In genomic region chr11:75049807-75050206, GRCm38 (mm10) we compare ENCODE assay signal across 15 mouse cellular contexts.
DNase-seq lines count a peak whose midpoint lies in the region; TF ChIP-seq lines count a peak whose summit lies in the region.
"Had no signal": no experiment of that assay in that cellular context is flagged by ENCODE, and none has a peak within 500 bp of the region (broad histone marks: within the 10 kb centered on the region; RNA-seq: fewer than 3 reads in every experiment).

No protein-coding gene starts in this region.

- H3K4me1 ChIP-seq in kidney, adult 2 months (ENCODE audit: control insufficient read depth, insufficient read depth, low read length): peaks cover 22% of the 10 kb centered on the region
- H3K4me1 ChIP-seq in limb, embryonic 10.5 days: peaks cover 92% of the 10 kb centered on the region

- no peaks in the 10 kb centered on the region for H3K9me3 ChIP-seq in limb, embryonic 10.5 days (replicated peaks)
- H3K9me3 ChIP-seq: forebrain, embryonic 12.5 days; midbrain, embryonic 13.5 days had no signal

- no peak for TF ChIP-seq POLR2A in kidney, adult 2 months (IDR thresholded peaks at IDR 0.05; ENCODE audit: low read depth, low read length)

- H3K27me3 ChIP-seq in kidney, adult 2 months (replicated peaks; ENCODE audit: control insufficient read depth, insufficient read depth, low read length): no peaks in the 10 kb centered on the region
- H3K27me3 ChIP-seq in limb, embryonic 10.5 days (ENCODE audit: low read depth, poor library complexity, severe bottlenecking): no peaks in the 10 kb centered on the region
- H3K27me3 ChIP-seq: CH12.LX; forebrain, embryonic 12.5 days; midbrain, embryonic 13.5 days; Patski had no signal

- H3K4me3 ChIP-seq in kidney, adult 2 months (ENCODE audit: insufficient read depth, low read depth, low read length): no peak overlapping the region
- H3K4me3 ChIP-seq in limb, embryonic 10.5 days: no peak overlapping the region; the same call in 1 of the 2 replicates
- H3K4me3 ChIP-seq: forebrain, embryonic 12.5 days; midbrain, embryonic 13.5 days had no signal

- H3K36me3 ChIP-seq in kidney, adult 2 months (ENCODE audit: control insufficient read depth, insufficient read depth, low read length): no peaks in the 10 kb centered on the region
- peaks cover 32% of the 10 kb centered on the region; the same call in 1 of the 2 replicates for H3K36me3 ChIP-seq in limb, embryonic 10.5 days

- DNase-seq in kidney, adult 2 months: peak; percentile 28
- DNase-seq in kidney, postnatal 10 days: no peak
- DNase-seq in testis, postnatal 10 days (ENCODE audit: low spot score): peak; percentile 27
- no peak for DNase-seq in testis, postnatal 14 days (ENCODE audit: low spot score)
- peak; percentile 64 for DNase-seq in limb, embryonic 10.5 days (ENCODE audit: low spot score)
- no peak for DNase-seq in adrenal gland, postnatal 25 days
- no peak for DNase-seq in adipocyte (ENCODE audit: low spot score)
- DNase-seq: adrenal gland, postnatal 14 days; cerebellum, adult 11 months; gastrocnemius, postnatal 14 days; lung, postnatal 14 days had no signal

- TF ChIP-seq CTCF in kidney, adult 2 months (conservative IDR thresholded peaks at IDR 0.05; ENCODE audit: insufficient read depth, insufficient read length, low read depth, low read length): no peak

- H3K27ac ChIP-seq in kidney, adult 2 months (ENCODE audit: insufficient read depth, low read depth, low read length): no peak overlapping the region
- H3K27ac ChIP-seq in limb, embryonic 10.5 days: peak overlapping the region; percentile 81
- H3K27ac ChIP-seq: forebrain, embryonic 12.5 days; midbrain, embryonic 13.5 days had no signal

- WGBS in kidney, adult 2 months: 14% methylated on average over 2 of the region's 2 CpGs
- 32% methylated on average over 2 of the region's 2 CpGs for WGBS in limb, embryonic 10.5 days

Comparison
In these comparisons a context has a peak if more than half of its experiments do, and no peak if none do; other contexts are left out.
1. DNase-seq: peak in kidney, adult 2 months (single experiment), testis, postnatal 10 days (single experiment) and limb, embryonic 10.5 days (single experiment); none in kidney, postnatal 10 days (single experiment), testis, postnatal 14 days (single experiment), adrenal gland, postnatal 25 days (single experiment) and adipocyte (single experiment).